Mouse (Mus musculus) lung, adult 2 months (tissue): ENCODE measurements around the gene Cfap46.

ENCODE experiments used
- CTCF ChIP-seq: fragments of 200-500 bp; IDR thresholded peaks from 2 replicates; pipeline ENCODE4 v1.5.1; 2011; ENCODE audit warnings: mild to moderate bottlenecking, low read length, control low read depth; ENCODE audit not compliant: insufficient read depth
- POLR2A ChIP-seq: fragments of 200-500 bp; IDR thresholded peaks from 2 replicates; pipeline ENCODE4 v1.6.1; 2011; ENCODE audit warnings: low read depth, mild to moderate bottlenecking, control low read depth, low read length, borderline replicate concordance; ENCODE audit errors: extremely low read depth

- TF ChIP-seq CTCF: no peak
- no peak for TF ChIP-seq POLR2A
These were observed 117.1 kb downstream of the Cfap46 start for GRCm38 (mm10) chr7:139566533-139566932.
